Mouse (Mus musculus): ENCODE results near the gene Btbd35f23.
"Not testable (repeated sequence)": the region's sequence is repeated elsewhere in the genome, so short reads cannot be mapped to it uniquely, and the experiment has no call there.

The Btbd35f23 gene

GRCm38 (mm10) chrX:3076575-3076974 is at the start of gene Btbd35f23:
Gene Btbd35f23 (plus strand): TSS chrX:3076875.
- in situ Hi-C loops (cut with MseI, MboI): not testable (repeated sequence)

All from mouse trophoblast stem cell (cell line).